Mouse (Mus musculus): ENCODE measurements around the gene Car5a.
A peak's percentile ranks its signal among the peaks of the same experiment; 100 is the strongest.

The Car5a gene

DNA sequence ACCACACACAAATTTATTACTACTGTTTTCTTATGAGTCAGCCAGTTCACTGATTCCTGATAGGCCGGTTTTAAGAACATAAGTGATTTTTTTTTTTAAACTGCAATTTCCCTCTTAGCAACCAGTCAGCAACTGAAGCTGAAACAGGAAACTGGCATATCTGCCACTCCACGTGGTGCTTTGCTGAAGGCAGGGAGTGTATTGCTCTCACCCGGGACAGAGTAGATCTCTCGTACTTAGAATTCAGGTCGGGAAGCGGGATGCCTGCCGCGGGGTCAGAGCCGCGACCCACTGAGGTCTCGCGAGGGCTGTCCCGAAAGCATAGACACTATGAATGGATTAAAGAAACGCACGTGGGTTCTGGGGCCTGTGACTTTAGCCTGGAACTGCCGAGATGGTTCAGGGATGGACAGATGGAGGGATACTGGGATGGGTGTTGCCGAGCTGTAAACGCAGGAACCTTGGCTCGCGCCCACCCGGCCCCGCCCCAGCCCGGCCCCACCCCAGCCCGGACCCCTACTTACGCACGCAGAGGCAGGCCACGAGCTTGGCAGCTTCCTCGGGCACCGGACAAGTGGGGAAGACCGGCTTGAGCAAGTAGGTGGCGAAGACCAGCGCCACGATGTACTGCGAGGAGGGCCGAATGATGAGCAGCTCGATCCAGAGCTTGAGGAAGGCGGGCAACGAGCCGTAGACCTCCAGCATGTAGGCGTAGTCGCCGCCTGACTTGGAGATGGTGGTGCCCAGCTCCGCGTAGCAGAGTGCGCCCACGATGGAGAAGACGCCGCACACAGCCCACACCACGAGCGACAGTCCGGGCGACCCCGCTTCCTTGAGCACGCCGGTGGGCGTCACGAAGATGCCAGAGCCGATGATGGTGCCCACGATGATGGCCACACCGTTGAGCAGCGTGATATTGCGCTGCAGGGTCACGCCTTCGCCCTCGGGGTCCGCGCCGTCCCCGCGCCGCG is 37.9 kb downstream of the Car5a start:
- DNase-seq (ENCODE audit: low spot score in 2 of 2): peak in 1 of 2 experiments; percentile 38

GRCm38 (mm10) chr8:121905864-121906263 is 38.8 kb downstream of the Car5a start:
- DNase-seq (ENCODE audit: low spot score in 2 of 2): no peak

DNA sequence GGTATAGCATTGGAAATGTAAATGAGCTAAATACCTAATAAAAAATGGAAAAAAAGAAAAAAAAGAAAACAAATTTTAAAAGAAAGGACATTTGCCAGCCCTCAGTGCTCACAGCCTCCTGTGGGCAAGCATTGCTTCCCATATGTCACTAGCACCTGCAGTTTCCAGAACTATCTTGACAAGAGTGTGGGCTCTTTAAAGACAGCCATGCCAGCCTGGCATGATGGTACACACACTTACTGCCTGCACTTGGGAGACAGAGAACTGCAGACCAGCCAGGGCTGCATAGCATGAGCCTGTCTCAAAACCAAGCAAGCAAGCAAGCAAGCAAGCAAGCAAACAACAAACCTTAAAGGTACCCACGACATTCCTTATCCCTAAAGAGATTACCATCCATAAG is 39.3 kb downstream of the Car5a start:
- no peak for DNase-seq (ENCODE audit: low spot score in 2 of 2)

GRCm38 (mm10) chr8:121904999-121905398 is 39.7 kb downstream of the Car5a start:
- no peak for DNase-seq (ENCODE audit: low spot score in 2 of 2)

DNA sequence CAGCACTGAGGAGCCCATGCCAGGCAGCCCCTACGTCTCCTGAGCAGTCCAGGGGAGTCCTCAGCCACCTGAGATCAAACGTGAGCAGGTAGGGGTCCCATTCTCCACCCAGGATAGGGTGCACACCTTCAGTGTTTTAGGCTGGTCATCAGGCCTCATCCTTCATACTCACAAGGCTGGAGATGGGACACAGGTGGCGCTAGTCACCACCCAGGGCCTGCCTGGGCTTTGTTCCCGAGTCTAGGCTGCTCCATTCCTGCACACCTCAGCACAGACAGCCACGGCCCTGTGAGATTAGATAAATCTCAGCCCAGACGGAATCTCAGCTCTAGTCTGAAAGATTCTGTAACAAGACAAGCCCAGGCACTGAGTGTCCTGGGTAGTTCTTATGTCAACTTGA is 40.7 kb downstream of the Car5a start:
- DNase-seq (ENCODE audit: low spot score in 2 of 2): no peak

- peak in 1 of 2 experiments; percentile 31 for DNase-seq (ENCODE audit: low spot score in 2 of 2)
These were observed 43.0 kb downstream of the Car5a start for GRCm38 (mm10) chr8:121901498-121902236.

GRCm38 (mm10) chr8:121899180-121900044 is 45.3 kb downstream of the Car5a start:
- no peak for DNase-seq (ENCODE audit: low spot score in 2 of 2)

DNA sequence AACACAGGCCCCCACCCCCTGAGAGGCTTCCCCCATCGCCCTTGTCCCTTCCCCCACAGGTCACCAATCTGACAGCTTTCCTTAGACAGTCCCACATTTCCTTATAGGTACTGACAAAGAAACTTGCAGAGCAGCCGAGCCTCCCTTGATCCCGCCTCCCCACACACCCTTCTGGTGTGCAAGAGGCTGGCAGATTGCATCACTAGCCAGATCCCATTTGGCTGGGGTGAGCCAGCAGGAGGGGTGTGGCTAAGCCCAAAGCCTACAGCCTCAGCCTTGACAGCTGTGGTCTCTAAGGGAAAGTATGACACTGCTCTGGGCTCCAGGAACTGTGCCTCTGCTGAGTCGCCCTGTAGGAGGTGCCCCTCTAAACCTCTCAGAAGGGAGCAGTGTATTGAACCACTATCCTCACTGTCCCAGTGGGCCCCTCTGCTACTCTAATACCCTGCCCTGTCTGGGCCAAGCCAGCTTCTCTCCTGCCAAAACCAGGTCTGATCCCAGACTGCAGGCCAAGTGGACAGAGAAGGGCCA is 46.2 kb downstream of the Car5a start:
- peak; percentile 46 to 86 for DNase-seq (ENCODE audit: low spot score in 2 of 2)

DNA sequence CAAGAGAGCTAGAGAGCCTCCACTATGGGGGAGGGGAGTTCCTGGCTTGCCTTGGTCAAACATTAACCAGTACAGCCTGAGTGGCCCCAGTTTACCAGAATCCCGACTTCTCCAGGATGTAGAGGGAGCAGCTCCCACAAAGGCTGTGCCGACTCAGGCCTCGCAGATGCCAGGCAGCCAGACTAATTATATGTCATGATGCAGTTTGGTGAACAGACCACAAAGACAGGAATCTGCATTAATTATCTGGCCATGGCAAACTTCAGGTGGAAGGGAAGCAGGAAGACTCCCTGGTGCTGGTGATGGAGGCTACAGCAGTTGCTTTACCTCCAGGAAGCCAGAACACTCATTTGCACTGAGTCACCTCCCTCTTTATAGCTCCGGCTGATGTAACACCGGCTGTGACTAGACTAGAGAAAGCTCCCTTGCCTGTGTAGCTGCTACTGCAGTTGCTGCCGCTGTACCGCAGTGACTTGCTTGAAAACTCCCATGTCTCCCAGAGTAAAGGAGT is 46.8 kb downstream of the Car5a start:
- DNase-seq (ENCODE audit: low spot score in 2 of 2): peak in 1 of 2 experiments; percentile 20

GRCm38 (mm10) chr8:121897205-121897604 is 47.5 kb downstream of the Car5a start:
- no peak for DNase-seq (ENCODE audit: low spot score in 2 of 2)

GRCm38 (mm10) chr8:121896476-121897145 is 48.1 kb downstream of the Car5a start:
- DNase-seq (ENCODE audit: low spot score in 2 of 2): no peak

DNA sequence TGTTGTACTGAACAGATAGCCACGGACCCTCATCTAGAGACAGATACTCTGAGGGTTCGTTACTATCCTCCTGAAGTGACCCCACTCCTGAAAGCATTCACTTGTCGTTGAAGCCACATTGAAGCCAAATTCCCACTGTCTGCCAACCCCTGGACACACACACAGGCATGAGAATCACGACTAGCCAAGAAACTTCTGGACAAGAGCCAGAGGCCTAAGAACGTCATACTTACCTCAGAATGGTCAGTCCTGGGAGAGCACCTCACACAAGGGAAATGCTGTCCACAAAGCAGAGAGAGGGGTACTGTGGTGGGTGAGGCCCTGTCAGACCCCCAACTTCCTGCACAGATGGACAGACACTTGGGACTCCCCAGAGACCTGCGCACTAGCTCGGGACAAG is 48.8 kb downstream of the Car5a start:
- no peak for DNase-seq (ENCODE audit: low spot score in 2 of 2)

- DNase-seq (ENCODE audit: low spot score in 2 of 2): no peak
These were observed 51.8 kb downstream of the Car5a start for GRCm38 (mm10) chr8:121892875-121893274.

DNA sequence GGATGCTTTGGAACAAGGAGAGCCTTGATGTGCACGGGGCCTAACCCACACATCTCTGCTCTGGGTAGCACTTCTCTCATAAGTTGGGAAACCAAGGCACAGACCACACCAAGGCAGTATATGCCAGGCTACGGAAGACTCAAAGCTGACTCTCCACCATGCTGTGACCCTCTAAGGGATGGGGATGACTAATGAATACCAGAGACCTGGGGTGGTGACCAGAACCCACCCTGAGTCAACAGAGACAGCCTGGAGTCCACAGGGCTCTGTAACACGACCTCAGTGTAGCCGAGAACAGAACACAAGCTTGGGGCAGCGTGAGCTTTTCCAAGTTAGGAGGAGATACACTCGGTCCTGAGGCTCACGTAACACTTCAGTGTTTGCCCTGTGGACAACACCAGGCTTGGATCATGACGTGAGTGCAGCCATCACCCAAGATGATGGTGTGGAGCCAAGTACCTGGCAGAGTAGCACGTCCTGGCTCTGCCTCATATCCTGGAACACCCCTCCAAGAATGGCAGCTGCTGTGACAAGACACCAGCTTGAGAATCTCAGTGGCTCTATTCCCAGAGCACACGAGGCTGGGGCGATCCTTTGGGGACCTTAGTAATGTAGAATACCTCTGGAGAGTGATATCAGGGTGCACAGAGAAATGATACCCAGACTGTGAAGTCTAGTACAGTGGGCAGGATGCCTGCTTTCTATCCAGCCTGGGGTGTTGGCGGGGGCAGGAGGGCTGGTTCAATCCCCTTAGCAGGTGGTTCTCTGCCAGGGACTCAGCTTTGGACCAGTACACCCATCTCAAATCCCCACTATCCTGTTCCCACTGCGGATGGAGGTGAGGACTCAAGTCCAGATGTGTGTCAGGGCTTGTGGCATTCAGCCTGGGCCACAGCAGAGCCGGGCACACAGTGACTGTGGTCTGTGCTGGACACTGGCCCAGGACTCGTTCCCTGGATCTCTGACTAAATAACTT is 54.6 kb downstream of the Car5a start:
- no peak for DNase-seq (ENCODE audit: low spot score in 2 of 2)

DNA sequence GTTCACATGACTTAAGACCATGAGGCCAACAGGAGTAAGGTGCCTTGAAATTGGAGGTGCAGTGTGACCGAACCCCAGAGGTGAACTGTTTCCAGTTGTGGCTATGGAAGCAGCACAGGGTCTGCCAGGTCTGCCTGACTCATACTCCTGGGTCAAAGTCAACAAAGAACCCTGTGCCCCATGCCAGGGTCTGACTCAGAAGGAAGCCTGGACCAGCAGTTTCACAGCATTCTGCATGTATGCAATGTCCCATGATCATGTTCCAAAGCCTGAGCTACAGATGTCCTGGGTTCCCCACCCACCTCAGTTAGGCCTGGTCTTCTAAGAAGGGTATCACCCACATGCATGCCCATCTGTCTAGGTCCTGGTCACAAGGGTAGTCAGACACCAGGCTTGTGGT is 55.4 kb downstream of the Car5a start:
- DNase-seq (ENCODE audit: low spot score in 2 of 2): no peak

DNA sequence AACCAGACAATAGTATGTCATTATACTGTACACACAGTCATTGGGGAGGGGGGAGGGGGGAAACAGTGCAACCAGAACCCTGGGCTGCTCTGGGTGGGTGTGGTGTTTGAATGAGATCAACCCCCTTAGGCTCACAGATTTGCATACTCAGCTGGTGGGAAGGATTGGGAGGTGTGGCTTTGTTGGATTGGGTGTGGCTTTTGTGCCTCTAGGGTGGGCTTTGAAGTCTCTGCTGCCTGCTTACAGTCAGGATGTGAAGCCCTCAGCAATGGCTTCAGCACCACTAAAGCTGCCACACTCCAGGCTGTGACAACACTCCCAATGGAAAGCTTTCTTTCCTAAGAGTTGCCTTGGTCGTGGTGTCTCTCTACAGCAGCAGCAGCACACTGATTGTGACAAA is 57.2 kb downstream of the Car5a start:
- DNase-seq (ENCODE audit: low spot score in 2 of 2): no peak

- no peak for DNase-seq (ENCODE audit: low spot score in 2 of 2)
These were observed 59.3 kb downstream of the Car5a start for GRCm38 (mm10) chr8:121885433-121885832.

- no peak for DNase-seq (ENCODE audit: low spot score in 2 of 2)
These were observed 59.7 kb downstream of the Car5a start for GRCm38 (mm10) chr8:121885001-121885400.

DNA sequence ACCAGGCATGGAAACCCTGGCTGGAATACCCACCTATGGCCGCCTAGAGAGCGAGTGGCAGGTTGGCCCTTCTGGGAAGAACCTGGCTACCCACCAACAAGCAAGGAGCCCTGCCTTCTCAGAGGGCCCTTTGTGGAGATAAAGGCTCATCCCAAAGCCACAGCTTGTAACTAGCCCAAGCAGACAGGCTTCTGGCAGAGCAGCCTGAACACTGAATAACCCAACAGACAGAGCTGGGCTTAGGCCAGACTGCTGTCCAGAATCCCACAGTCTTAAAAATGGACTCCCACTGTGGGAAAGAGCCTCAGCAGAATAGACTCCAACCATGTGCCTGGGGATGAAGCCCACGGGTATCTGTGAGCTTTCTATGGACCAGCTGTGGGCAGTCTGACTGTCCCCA is 60.5 kb downstream of the Car5a start:
- no peak for DNase-seq (ENCODE audit: low spot score in 2 of 2)

GRCm38 (mm10) chr8:121881921-121882320 is 62.8 kb downstream of the Car5a start:
- DNase-seq (ENCODE audit: low spot score in 2 of 2): no peak
